Mouse (Mus musculus) thymus, postnatal 14 days (tissue): ENCODE results near the gene Tanc1.
"Not testable (repeated sequence)": the region's sequence is repeated elsewhere in the genome, so short reads cannot be mapped to it uniquely, and the experiment has no call there.

Experiments used
- DNase-seq: peaks from one replicate; pipeline ENCODE4 v3.0.0; 2021

Tanc1 gene

GRCm38 (mm10) chr2:59841189-59841939, 229.5 kb downstream of the Tanc1 start:
- peak; percentile 39 for DNase-seq

GRCm38 (mm10) chr2:59841944-59842343, 230.1 kb downstream of the Tanc1 start:
- DNase-seq = no peak

GRCm38 (mm10) chr2:59842556-59843008, 230.7 kb downstream of the Tanc1 start:
- no peak for DNase-seq

- DNase-seq = peak; percentile 35
Measured at GRCm38 (mm10) chr2:59843156-59843555, 231.3 kb downstream of the Tanc1 start.

- no peak for DNase-seq
Measured at GRCm38 (mm10) chr2:59843848-59844247, 232.0 kb downstream of the Tanc1 start.

GRCm38 (mm10) chr2:59851885-59852284, 240.0 kb downstream of the Tanc1 start:
- DNase-seq = not testable (repeated sequence)

- DNase-seq = no peak
Measured at GRCm38 (mm10) chr2:59852916-59853315, 241.1 kb downstream of the Tanc1 start.

GRCm38 (mm10) chr2:59853543-59853942, 241.7 kb downstream of the Tanc1 start:
- DNase-seq = no peak

GRCm38 (mm10) chr2:59854363-59854762, 242.5 kb downstream of the Tanc1 start:
- DNase-seq = no peak

GRCm38 (mm10) chr2:59862618-59863017, 250.8 kb downstream of the Tanc1 start:
- no peak for DNase-seq

- DNase-seq = no peak
Measured at GRCm38 (mm10) chr2:59870526-59870925, 258.7 kb downstream of the Tanc1 start.

- DNase-seq = no peak
Measured at GRCm38 (mm10) chr2:59876482-59876881, 264.6 kb downstream of the Tanc1 start.

- DNase-seq = peak; percentile 14
Measured at GRCm38 (mm10) chr2:59877335-59877734, 265.5 kb downstream of the Tanc1 start.

- no peak for DNase-seq
Measured at GRCm38 (mm10) chr2:59878221-59878620, 266.4 kb downstream of the Tanc1 start.

- DNase-seq = no peak
Measured at GRCm38 (mm10) chr2:59881404-59881803, 269.6 kb downstream of the Tanc1 start.

- peak; percentile 94 for DNase-seq
Measured at GRCm38 (mm10) chr2:59881831-59882741, 270.2 kb downstream of the Tanc1 start, which contains the start of gene Wdsub1. Gene Wdsub1 (minus strand): TSS chr2:59882591.

- DNase-seq = no peak
Measured at GRCm38 (mm10) chr2:59882742-59883281, 271.0 kb downstream of the Tanc1 start.

GRCm38 (mm10) chr2:59889699-59890098, 277.9 kb downstream of the Tanc1 start:
- no peak for DNase-seq
